Mouse (Mus musculus): Measurements from ENCODE around the gene Gm6882.
"Not testable (repeated sequence)": the region's sequence is repeated elsewhere in the genome, so short reads cannot be mapped to it uniquely, and the experiment has no call there.

Gene Gm6882

DNA sequence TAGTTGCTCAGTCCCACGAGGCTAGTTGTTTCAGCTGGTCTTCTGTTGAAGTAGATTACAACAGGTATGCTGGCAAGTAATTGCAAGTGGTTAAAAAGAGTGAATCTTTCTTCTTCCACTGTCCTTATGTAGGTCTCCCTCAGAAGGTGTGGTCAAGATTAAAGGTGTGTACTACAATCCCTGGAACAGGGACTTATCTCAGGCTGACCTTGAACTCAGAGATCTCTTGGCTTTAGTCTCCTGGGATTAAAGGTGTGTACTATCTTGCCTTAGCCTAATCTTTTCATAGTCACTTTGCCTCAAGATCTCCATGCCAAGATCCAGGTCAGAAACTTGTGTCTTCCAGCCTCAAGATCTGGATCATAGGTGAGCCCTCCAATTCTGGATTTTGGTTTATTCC lies at the start of gene Gm6882:
TSS of gene Gm6882 (minus strand) at position 101 of the 400 bp plus-strand sequence.
- DNase-seq (ENCODE audit: low spot score), result not testable (repeated sequence)
